Mouse (Mus musculus) cerebellum, adult 11-12 months (tissue): ENCODE data around the gene Zfp592.

Source experiments
- DNase-seq: peaks from one replicate; pipeline ENCODE4 v3.0.0; 2022

The Zfp592 gene

DNA sequence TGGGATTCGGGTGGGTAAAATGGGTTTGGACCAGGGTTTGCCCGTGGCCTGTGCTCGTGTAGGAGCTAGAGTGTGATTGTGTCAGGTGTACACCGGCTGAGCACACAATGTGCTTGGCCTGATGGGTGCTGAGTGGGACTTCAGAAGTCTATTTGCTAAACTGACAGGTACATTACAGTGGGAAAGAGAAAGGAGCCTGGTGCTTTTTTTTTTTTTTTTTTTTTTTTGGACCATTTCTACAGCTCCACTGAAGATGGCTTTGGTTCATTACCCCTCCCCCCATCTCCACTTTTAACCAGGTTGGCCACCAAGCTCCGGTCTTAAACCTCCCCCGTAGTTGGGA is 1.2 kb downstream of the Zfp592 start:
- peak; percentile 42 for DNase-seq

DNA sequence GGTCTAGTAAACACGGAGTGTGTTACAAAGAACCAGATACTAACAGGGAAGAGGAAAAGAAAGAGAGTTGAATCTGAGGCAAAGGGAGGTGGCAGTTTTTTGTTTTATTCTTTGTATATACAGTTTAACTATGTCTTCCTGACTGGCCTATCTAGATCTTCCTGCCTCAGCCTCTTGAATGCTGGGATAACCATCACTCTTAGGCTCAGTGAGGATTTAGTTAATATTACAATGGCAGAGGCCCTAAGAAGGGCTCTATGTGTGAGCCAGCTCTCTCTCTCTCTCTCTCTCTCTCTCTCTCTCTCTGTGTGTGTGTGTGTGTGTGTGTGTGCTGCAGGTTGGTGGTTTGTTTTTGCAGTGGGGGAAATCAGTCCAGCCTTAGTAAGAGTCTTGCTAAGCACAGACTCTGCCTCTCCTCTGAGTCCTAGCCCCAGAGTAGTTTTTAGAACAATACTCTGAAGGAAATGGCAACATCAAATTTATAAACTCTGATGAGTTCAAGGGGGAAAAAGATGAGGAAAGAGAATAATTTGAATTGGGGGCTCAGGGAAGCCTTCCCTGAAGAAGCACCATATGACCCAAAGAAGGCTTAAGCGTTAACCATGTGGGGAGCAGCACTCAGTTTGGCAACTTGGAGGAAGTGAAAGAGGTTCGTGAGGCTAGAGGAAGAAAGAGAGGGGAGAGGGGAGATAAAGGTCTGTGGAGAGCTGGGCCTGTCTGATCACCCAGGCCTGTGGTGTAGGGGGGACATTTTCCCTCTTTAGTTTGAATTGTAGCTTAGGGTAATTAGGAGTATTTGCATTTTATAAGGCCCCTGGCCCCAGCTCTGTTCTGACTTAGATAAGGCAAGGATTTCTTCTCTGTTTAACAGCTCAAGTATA is 2.0 kb downstream of the Zfp592 start:
- DNase-seq: no peak

DNA sequence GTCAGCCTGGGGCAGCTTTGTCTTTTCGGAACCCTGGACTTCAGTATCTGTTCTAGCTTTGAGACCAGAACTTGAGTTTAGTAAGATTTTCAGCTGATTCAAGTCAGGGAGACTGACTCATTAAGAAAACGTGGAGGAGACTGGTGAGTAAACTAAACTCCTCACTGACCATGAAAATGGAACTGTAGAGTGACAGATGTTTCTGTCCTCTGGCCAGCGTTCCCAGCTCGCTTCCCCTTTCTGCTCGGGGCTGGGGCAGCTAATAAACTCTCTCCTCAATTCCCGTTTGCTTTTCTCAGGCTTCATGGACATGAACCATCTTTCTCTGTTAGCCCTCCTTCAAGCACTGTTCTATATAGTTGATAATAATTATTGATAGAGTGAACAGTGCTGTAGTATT is 4.3 kb downstream of the Zfp592 start:
- DNase-seq: no peak

DNA sequence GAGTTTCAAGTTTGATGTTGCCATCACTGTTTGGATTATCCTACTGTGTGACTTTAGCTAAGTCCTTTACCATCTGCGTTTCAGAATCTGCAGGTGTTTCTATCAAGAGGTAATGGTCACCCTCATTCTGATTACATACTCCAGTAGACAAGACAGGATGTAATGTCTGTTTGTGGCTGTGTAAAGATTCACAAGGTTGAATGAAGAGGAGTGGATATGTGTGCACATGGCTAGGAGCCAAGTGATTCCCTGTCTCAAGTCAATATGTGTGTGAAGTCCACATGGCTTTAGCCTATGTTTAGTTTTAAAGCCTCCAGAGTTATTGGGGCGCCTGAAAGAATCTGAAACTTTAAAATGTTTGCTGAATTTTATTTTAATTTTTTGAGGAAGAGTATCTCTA is 6.1 kb downstream of the Zfp592 start:
- no peak for DNase-seq

DNA sequence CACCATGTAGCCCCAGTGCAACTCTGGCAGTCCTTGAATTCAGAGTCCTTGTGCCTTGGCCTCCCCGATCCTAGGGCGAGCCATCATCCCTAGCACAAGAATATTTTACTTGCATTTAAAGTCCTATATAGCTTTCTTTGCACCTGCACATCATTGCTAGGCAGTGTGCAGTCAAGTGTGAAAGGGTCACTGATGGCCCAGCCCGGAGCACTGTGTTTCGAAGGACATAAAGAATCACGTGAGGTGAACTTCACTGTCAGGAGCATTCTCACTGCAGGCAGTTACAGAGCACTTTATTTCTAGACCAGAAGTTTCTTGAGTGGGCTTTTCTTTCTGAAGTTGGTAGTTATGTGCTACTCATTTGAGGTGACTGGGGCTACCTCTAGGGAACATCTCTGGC is 8.4 kb downstream of the Zfp592 start:
- no peak for DNase-seq

DNA sequence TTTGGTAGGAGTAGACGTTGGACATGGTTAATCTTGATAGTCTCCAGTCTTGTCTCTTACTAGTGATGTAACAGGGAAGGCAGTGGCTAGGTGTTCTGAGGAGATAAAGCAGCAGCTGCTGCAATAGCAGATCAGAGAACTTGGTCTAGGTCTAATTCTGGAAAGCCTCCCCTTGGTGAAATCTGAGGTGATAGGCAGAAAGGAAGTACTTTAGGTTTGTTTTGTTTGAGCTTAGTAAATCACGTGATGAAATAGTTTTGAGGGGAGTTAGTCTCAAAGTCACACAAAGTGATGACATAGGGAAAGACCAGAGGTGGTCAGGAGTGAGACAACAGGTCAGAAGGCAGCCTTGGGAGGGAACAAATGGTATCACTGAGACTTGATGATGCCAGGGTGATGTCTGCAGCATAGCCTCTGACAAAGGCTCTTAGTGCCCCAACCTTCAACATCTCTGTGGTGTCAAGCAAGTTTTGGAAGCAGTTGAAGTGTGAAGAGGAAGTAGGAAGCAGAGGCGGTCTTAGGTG is 11.1 kb downstream of the Zfp592 start:
- no peak for DNase-seq

DNA sequence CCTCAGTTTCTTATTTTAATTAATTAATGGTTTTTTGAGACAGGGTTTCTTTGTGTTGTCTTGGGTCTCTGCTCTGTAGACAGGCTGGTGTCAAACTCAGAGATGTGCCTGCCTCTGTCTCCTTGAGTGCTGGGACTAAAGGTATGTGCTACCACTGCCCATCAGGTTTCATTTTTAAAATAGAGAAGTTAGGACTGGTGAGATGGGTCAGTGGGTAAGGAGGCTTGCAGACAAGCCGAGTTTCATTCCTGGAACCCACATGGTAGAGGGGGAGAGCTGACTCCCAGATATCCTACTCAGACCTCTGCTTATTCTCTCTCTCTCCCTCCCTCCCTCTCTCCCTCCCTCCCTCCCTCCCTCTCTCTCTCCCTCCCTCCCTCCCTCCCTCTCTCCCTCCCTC is 12.5 kb downstream of the Zfp592 start:
- DNase-seq: no peak

DNA sequence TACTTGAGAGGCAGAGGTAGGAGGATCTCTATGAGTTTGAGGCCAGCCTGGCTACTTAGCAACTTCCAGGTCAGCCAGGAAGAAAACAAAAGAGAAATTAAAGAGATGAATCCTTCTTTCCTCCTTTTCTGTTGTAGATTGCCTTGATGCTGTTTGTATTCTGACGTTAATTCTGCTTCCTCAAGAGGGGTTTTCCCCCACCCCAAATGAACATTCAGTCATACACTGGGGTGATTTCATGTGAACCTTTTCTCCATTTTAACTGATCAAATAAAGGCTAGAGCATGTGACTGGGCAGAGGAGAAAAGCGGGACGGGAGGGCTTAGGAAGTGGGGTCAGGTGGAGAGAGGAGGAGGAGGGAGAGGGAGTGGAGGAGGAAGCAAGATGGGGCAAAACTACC is 14.8 kb downstream of the Zfp592 start:
- no peak for DNase-seq

DNA sequence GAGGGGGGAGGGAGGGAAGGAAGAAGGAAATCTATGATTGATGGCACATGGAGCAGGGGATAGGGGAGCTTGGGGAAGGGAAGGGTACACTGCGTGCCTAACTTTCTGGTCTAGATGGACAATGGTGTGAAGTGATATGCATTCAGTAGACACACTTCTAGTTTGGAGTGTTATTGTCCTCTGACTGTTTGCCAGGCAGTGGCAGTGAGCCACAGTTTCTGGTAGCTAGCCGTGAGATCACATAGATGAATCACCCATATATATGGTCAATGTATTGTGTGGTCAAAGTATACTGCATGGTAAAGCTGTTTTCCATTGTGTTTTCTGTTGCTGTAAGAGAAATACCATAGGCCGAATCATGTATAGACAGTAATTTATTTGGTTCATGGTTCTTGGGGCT is 18.1 kb downstream of the Zfp592 start:
- no peak for DNase-seq

DNA sequence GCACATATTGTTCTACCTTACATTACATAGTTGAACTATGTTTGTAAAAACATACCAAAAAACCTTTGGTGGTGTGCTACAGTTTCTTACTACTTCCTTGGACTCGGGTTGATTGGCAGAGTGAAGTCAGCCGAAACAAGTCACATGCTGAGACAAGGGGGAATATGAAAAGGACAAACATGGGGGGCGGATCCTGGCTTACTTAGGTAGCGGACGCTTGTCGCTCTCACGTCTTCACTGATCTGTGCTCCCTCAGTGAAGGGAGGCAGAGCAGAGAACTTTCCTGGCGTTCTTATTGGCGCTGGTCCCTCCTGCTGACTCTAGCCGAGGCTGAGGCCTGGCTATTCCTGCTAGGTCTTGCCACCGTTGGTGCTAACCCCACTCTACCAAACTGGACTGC is 26.8 kb downstream of the Zfp592 start:
- no peak for DNase-seq

DNA sequence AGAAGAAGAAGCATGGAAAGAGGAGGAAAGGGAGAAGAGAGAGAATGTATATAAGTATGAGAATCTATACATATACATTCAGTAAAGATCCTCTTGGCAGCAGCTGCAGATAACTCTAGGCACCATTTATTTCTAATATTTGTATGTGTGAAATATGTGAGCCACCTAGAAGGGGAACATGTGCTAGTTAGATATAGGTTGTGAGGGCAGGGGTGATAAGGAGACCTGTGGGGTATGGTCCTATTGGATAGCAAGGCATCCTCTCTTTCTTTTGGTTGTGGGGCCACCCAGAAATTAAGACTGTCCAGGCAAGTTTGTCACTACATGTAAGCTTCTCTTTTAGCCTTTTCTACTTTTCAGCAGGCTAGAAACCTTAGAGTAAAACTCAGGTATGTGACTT is 29.2 kb downstream of the Zfp592 start:
- DNase-seq: no peak

DNA sequence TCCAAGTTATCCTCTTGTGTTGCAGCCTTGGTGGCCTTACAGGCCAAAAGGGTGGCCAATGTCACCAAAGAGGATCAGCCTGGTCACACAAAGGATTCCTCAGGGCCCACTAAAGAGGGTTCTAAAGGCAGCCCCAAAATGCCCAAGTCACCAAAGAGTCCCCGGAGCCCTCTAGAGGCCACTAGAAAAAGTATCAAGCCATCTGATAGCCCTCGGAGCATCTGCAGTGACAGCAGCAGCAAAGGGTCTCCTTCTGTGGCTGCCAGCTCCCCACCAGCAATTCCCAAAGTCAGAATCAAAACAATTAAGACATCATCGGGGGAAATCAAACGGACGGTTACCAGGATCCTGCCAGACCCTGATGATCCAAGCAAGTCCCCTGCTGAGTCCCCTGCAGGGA is 30.6 kb downstream of the Zfp592 start:
- DNase-seq: peak; percentile 17

DNA sequence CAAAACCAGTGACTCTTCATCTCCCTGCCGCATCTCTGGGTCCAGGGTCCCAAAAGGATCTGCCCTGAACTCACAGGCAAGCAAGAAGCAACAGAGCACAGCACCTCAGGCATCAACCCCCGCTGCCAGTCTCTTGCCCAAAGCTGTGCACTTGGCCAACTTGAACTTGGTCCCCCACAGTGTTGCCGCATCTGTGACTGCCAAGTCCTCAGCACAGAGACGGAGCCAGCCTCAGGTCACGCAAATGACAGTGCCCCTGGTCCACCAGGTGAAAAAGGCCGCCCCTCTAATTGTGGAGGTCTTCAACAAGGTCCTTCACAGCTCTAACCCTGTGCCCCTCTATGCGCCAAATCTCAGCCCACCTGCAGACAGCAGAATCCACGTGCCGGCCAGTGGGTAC is 31.2 kb downstream of the Zfp592 start:
- peak; percentile 62 for DNase-seq

DNA sequence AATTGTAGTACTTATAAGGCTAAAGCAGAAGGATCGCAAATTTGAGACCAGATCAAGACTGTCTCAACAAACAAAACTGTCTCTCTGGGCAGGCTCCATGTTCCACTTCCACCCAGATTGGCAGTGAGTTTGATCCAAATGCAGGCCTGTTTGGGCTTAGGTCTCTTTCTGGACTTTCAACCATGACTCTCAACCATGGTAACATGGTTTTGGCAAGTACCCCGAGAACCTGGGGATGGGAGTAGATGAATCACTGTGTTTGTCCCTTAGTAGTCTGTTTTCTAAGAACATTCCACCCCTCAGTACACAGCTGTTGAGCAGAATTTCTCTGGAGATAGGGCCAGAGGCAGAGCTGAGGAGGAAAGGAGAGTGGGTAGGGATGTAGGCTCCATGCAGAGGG is 32.3 kb downstream of the Zfp592 start:
- DNase-seq: no peak

DNA sequence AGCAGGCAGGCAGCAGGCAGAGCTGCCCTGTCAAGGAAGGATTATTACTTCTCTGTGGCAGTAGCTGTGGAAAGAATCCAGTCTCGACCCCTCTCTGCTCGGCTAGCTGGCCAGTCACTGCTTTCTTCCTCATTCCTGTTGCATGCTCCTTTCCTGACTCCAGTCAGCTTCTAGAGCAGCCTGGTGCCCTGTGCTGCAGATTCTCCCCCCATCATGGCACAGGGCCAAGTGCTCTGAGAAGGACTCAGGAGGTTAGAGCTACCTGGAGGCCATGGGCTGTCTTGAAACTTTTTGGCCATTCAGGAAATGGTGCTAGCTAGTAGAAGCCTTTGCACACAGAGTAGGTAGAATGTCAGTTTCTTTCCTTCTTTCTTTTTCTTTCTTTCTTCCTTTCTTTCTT is 46.2 kb downstream of the Zfp592 start:
- DNase-seq: no peak

DNA sequence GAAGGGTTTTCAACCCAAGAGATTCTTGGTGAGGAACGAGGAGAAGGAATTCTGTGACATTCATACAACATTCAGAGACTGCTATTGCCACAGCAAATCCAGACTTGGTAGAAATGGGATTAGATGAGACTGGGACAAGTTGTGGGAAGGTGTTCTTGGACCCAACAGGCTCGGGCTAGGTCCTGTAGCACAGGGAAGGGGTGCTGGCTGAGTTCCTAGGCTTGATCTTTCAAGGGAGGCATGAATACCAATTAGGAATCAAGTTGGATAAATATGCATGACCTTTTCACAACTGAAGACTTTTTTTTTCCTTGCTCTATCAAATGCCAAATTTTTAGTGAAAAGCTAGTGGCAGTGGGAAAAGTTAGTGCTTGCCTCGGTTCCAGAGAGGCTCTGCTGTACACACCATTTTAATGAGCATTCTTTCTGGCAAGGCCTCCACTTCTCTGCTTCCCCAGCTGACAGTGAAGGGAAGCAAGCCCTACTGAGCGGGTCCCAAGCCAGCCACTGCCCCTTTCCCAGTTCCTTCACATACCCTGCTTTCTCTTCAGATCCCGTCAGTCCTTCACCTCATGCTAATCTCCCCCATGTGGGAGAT is 49.6 kb downstream of the Zfp592 start:
- DNase-seq: no peak

DNA sequence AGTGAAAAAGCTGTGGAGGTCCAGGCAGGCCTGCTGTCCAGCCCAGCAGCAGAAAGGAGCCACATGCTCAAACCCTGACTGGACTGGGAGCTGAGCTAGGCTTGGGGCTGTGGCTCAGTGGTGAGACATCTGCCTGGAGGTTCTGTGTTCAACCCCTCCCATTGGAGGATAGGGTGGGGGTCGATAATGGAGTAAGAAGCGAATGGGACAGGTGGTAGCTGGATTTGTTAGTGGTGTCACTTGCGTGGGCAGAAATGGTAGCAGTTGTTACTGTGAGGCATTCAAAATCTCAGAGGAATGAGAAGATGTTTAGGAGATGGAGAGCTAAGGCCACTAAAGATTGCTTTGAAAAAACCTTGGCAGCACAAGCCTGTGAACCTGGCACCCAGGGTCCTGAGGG is 54.4 kb downstream of the Zfp592 start:
- DNase-seq: no peak

DNA sequence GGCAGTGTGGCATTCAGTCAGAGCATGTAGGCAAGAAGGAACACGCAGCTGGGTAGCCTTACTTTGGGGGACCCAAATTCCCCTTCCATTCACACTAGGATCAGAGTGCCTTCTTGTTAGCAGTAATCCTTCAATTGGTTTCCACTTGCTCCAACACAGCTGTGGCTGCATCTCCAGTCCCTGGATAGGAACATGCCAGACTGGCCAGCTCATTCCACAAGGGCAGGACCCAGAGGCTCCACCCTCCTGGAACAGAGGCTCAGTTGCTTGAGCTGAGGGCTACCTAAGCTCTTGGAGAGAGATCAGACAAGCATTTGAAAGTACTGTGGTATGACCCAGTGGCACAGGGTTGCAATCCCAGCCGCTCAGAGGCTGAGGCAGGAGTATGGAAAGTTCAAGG is 55.0 kb downstream of the Zfp592 start:
- no peak for DNase-seq

DNA sequence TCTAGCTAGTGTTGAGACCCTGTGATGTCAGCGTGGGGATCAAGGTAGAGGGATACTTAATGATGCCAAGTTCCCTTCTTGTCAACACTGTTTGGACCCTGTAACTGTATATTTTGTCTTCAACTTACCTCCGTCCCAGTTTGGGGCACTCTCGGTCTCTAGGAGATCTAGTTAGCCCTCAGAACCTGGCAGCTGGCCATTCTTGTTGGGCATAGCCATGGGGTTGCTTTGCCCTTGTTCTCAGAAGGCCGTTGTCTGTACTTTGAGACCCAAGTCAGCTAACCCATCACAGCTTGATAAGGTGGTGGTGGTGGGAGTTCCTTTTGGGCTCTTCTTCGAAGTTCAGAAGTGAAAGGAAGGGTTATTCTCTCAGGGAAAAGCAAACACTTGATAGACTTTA is 56.5 kb downstream of the Zfp592 start:
- no peak for DNase-seq

DNA sequence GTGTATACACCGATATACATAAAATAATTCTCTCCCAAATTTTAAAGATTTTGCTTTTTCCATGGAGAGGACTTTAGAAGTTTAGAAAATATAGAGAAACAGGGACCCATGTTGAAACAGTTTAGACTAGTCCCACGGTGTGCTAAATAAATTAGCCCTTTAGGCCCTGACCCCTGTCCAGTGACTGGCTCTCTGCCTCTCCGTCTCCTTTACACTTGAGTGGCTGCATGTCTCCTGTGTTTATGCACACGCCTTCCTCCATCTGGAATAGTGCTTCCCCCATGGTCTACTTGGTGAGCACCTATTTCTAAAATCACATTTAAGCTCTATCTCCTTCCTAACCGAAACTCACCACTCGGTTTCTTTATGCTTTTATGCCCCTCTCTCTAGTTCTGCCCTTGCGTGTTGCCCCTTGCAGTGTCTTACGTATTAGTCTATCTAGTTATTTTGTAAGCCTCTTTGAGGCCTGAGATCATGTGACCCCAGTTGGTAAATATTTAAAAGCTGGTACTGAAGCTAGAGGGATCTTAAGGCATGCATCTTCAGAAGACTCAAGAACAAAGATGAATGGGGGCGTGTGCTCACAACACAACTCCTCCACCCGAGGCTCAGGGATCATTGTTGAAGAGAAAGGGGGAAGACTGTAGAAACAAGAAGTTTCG is 62.4 kb downstream of the Zfp592 start:
- no peak for DNase-seq

DNA sequence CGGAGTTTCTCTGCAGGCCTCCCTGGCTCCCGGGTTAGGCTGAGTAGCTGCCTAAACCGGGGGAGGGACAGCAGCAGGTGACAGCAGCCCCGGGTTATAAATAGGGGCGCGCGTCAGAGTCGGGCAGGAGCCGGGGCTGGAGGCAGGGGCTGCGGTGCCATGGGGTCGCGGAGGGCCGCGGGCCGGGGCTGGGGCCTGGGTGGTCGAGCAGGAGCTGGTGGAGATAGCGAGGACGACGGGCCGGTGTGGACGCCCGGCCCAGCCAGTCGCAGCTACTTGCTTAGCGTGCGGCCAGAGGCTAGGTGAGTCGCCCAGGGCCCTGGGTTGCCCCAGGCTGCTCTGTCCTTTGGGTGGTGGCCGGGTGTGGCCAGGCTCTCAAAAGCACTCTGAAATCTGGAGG is 64.0 kb downstream of the Zfp592 start, which contains the start of gene Alpk3:
Alpk3 (plus strand) TSS at position 130 of the 400 bp plus-strand sequence.
- DNase-seq: no peak

DNA sequence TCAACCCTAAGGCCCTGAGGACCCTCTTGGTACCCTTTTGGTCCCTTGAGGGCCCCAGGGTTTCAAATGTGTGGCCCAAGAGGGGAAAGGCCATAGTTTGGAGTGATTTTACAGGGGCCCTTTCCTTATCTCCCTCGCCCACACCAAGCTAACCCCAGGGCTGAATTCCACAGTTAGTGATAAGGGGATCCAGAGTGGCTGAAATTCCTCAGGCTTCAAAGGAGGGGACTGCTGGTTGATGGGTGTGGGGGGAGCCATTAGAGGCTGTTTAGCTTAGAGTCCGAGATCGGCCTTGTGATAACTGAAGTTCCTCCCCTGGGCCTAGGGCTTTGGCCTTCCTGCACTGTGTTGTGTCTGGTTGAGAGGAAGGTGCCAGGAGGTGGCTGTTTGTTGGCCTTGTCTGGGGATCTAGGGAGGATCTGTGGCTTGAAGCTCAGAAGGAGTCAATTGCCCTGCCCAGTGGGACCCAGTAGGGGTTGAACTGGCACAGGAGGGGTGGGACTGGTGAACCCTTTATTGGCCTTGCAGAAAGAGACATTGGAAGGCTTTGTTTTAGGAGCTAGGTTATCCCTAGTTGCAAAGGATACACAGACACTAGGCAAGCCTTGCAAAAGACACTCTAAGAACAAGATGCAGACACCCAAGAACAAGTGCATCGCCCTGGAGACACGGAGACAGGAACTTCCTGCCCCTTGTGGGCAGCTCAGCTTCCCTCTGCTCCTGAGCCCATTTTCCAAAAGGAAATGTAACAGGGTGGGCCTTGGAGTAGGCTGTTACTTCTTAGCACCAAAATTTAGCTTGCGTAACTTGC is 64.6 kb downstream of the Zfp592 start:
- DNase-seq: no peak

DNA sequence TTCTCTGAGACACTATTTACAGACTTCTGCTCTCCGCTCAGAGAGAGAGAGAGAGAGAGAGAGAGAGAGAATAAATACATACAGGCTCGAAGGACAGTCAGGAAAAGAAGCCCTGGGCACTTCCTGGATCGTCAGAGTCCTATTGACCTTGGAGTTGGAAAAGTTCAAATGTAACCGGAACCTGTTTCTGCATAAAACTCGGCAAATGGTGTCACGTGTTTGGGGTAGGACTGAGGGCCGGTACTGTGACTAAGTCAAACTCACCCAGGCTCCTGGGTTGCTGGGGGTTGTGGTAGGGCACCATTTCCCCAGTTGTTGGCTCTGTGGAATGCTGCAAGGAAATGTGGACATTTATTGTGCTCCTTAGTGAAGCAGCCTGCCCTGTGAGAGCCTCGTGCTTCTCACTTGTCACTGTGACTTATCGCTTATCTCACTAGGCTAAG is 65.3 kb downstream of the Zfp592 start:
- DNase-seq: no peak
